Mouse (Mus musculus) midbrain, embryonic 16.5 days (tissue): ENCODE results near the gene Pqlc2. TPM values are rescaled to one million over a fixed set of nuclear protein-coding genes. Genes with fewer than 3 reads are reported as not detected.
A peak's percentile ranks its signal among the peaks of the same experiment; 100 is the strongest.

Experiments
- ATAC-seq: fragments of 200-750 bp; cut with Nextera tagmentation; 2 replicates; pipeline ENCODE4 v1.8.0; 2017; ENCODE audit warnings: moderate TSS enrichment
- H3K27ac ChIP-seq: fragments of 300-500 bp; sonication (generic); 2 replicates; pipeline ENCODE4 v1.5.1; 2014; ENCODE audit warnings: mild to moderate bottlenecking, low read length, mixed read lengths
- H3K27me3 ChIP-seq: fragments of 300-500 bp; sonication (generic); 2 replicates; pipeline ENCODE4 v1.6.1; 2014; ENCODE audit warnings: low read depth, low read length, mixed read lengths; ENCODE audit not compliant: control insufficient read depth, insufficient read depth
- H3K36me3 ChIP-seq: fragments of 300-500 bp; sonication (generic); 2 replicates; pipeline ENCODE4 v1.6.1; 2014; ENCODE audit warnings: mild to moderate bottlenecking, low read length, moderate library complexity, mixed read lengths; ENCODE audit not compliant: control insufficient read depth, insufficient read depth
- H3K4me1 ChIP-seq: fragments of 300-500 bp; sonication (generic); 2 replicates; pipeline ENCODE4 v1.6.1; 2014; ENCODE audit warnings: mild to moderate bottlenecking, low read length, mixed read lengths; ENCODE audit not compliant: control insufficient read depth, insufficient read depth
- H3K4me2 ChIP-seq: fragments of 300-500 bp; sonication (generic); 2 replicates; pipeline ENCODE4 v1.6.1; 2014; ENCODE audit warnings: mild to moderate bottlenecking, low read length, mixed read lengths
- H3K4me3 ChIP-seq: fragments of 300-500 bp; sonication (generic); 2 replicates; pipeline ENCODE4 v1.5.1; 2014; ENCODE audit warnings: low read depth, mild to moderate bottlenecking, low read length, moderate library complexity, mixed read lengths
- H3K9ac ChIP-seq: fragments of 300-500 bp; sonication (generic); 2 replicates; pipeline ENCODE4 v1.6.1; 2014; ENCODE audit warnings: low read depth, low read length, mixed read lengths
- H3K9me3 ChIP-seq: fragments of 300-500 bp; sonication (generic); replicated peaks from 2 replicates; pipeline ENCODE4 v1.6.1; 2014; ENCODE audit warnings: mild to moderate bottlenecking, low read length, mixed read lengths; ENCODE audit not compliant: control insufficient read depth, poor library complexity, severe bottlenecking
- WGBS: fragments of 180-500 bp; shearing (Covaris S2); extraction: QIAGEN DNeasy Blood & Tissue Kit; methylation state at CpG from one replicate; pipeline ENCODE4 v1.1.7; 2014; 5-methylcytosine and 5-hydroxymethylcytosine counted together
- microRNA-seq: library from miRNA; unstranded; fragments of <30 nt; microRNA quantifications from one replicate; pipeline ENCODE4, GENCODE M21; 2017
- polyA plus RNA-seq: library from polyadenylated mRNA; unstranded; fragments of >200 nt; fragmentation: Nextera tagmentation; extraction: Ambion mirVana; gene quantifications from 2 replicates; pipeline ENCODE4 v1.2.1, GENCODE M21; 2015

Gene Pqlc2
- polyA plus RNA-seq, 1 experiment from 2014 or later, result 15.1 TPM

- ATAC-seq, result no peak
- Histone ChIP-seq H3K27ac (no peak overlapping the region), H3K27me3 (no peaks in the 10 kb centered on the region), H3K9me3 (no peaks in the 10 kb centered on the region), H3K4me2 (no peak overlapping the region), H3K9ac (no peak overlapping the region), H3K36me3 (no peaks in the 10 kb centered on the region), H3K4me3 (no peak overlapping the region), H3K4me1 (peaks cover 23% of the 10 kb centered on the region)
- 86% methylated on average over 7 of the region's 7 CpGs for WGBS
These were observed 62.5 kb downstream of the Pqlc2 start for GRCm38 (mm10) chr4:139247966-139248365.

- 38% methylated on average over 7 of the region's 7 CpGs for WGBS
- peak; percentile 71 for ATAC-seq
- H3K4me3 ChIP-seq, result no peak overlapping the region
These were observed 64.2 kb downstream of the Pqlc2 start for GRCm38 (mm10) chr4:139246130-139246877.

GRCm38 (mm10) chr4:139245534-139245933 lies 65.0 kb downstream of the Pqlc2 start:
- Histone ChIP-seq H3K9ac (no peak overlapping the region), H3K27ac (no peak overlapping the region), H3K4me2 (no peak overlapping the region), H3K36me3 (0 out of 2 replicates have a peak, but pooled peaks cover 2% of the 10 kb centered on the region), H3K9me3 (no peaks in the 10 kb centered on the region), H3K4me3 (no peak overlapping the region), H3K27me3 (no peaks in the 10 kb centered on the region), H3K4me1 (peaks cover 11% of the 10 kb centered on the region)
- WGBS, result 95% methylated on average over 2 of the region's 2 CpGs
- ATAC-seq, result no peak

More at GRCm38 (mm10) chr4:139246130-139246877, 64.2 kb downstream of the Pqlc2 start:
- H3K27me3 ChIP-seq, result no peaks in the 10 kb centered on the region
- H3K4me2 ChIP-seq, result no peak overlapping the region
- 0 out of 2 replicates have a peak, but pooled peaks cover under 1% of the 10 kb centered on the region for H3K36me3 ChIP-seq
- peaks cover 14% of the 10 kb centered on the region for H3K4me1 ChIP-seq
- H3K27ac ChIP-seq, result peak overlapping the region; percentile 48
- H3K9ac ChIP-seq, result no peak overlapping the region
- no peaks in the 10 kb centered on the region for H3K9me3 ChIP-seq

GRCm38 (mm10) chr4:139244766-139245165 lies 65.7 kb downstream of the Pqlc2 start:
- H3K4me2 ChIP-seq, result no peak overlapping the region
- H3K27me3 ChIP-seq, result no peaks in the 10 kb centered on the region
- ATAC-seq, result no peak
- no peak overlapping the region for H3K27ac ChIP-seq
- 83% methylated on average over 6 of the region's 6 CpGs for WGBS
- 0 out of 2 replicates have a peak, but pooled peaks cover 4% of the 10 kb centered on the region for H3K36me3 ChIP-seq
- no peak overlapping the region for H3K4me3 ChIP-seq
- no peaks in the 10 kb centered on the region for H3K9me3 ChIP-seq
- H3K9ac ChIP-seq, result no peak overlapping the region
- peaks cover 11% of the 10 kb centered on the region for H3K4me1 ChIP-seq

GRCm38 (mm10) chr4:139244176-139244575 lies 66.3 kb downstream of the Pqlc2 start:
- no peak for ATAC-seq
- Histone ChIP-seq H3K4me3 (no peak overlapping the region), H3K4me2 (no peak overlapping the region), H3K36me3 (0 out of 2 replicates have a peak, but pooled peaks cover 7% of the 10 kb centered on the region), H3K27ac (no peak overlapping the region), H3K4me1 (peaks cover 11% of the 10 kb centered on the region), H3K9ac (no peak overlapping the region), H3K9me3 (no peaks in the 10 kb centered on the region), H3K27me3 (no peaks in the 10 kb centered on the region)
- WGBS, result 83% methylated on average over 3 of the region's 3 CpGs

Small RNA genes within 50 kb of the gene (microRNA-seq; reads per million reads assigned to microRNA genes)
- gene Gm24245 (1.9 reads per million, percentile 5 among the genes with 10 or more reads in this experiment), gene Gm25732 (0.69 reads per million)

Other genes starting within 250 kb of the Pqlc2 start
- gene Htr6, start 235.1 kb downstream of the Pqlc2 start, polyA plus RNA-seq, result 0.30 and 0.51 TPM in 2 replicates
- 28.7 and 30.6 TPM in 2 replicates for gene Nbl1, start 217.7 kb downstream of the Pqlc2 start, polyA plus RNA-seq
- gene Minos1, start 179.6 kb downstream of the Pqlc2 start, polyA plus RNA-seq, result 337 and 343 TPM in 2 replicates
- 316 and 331 TPM in 2 replicates for gene Capzb, start 117.8 kb downstream of the Pqlc2 start, polyA plus RNA-seq
- 58.7 and 66.6 TPM in 2 replicates for gene Akr7a5, start within 50 bp of the Pqlc2 start, polyA plus RNA-seq
- gene Mrto4, start 41.9 kb upstream of the Pqlc2 start, polyA plus RNA-seq, result 81.8 and 82.1 TPM in 2 replicates
- gene Emc1, start 41.9 kb upstream of the Pqlc2 start, polyA plus RNA-seq, result 47.7 and 49.4 TPM in 2 replicates
- 78.6 and 86.2 TPM in 2 replicates for gene Ubr4, start 41.9 kb upstream of the Pqlc2 start, polyA plus RNA-seq
- 3.5 and 3.8 TPM in 2 replicates for gene Iffo2, start 219.8 kb upstream of the Pqlc2 start, polyA plus RNA-seq